Mouse (Mus musculus): Measurements from ENCODE around the gene Shisa7. TPM values are rescaled to one million over a fixed set of nuclear protein-coding genes. Genes with fewer than 3 reads are reported as not detected.
A peak's percentile ranks its signal among the peaks of the same experiment; 100 is the strongest.

The Shisa7 gene
- polyA plus RNA-seq, 1 experiment from 2014 or later: 13.2 TPM

DNA sequence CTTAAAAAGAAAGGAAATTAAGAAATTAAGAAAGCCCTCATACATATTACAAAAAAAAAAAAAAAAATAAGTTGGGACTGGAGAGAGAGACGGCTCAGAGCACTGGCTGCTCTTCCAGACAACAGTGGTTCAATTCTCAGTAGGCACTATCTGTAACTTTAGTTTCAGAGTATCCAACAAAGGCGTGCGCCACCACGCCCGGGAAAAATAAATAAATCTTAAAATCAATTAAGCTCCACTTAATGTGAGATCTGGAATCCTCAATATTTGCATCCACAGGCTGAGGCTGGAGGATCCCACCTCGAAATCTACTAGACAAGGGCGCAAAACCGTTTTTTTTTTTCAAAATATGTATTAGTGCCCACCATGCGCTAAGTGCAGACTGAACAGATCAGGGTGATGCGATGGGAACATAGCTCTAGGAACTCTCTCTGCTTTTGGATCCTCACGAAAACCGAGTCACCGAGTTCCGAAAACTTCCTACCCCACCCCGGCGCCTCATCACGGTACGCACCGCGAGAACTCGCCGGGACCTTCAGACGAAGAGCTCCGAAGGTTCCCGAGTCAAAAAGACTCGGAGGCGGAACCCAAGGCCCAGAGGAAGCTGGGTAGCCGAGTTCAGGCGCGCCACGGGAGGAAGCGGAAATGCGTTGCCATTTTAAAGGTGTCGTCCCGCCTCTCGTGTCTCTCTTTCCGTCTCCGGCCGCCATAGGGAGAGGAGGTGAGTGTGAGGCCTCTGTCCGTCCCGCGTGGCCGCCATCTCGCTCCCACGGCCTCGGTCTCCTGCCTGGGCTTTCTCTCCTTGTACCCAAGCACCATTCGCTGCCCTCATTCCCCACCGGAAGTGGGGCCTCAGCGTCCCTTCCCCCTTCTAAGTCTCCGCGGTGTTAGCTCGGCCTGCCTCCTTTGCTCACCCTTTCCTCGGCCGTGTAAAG, 52.0 kb downstream of the Shisa7 start, which contains the start of gene Rpl28:
Gene Rpl28, plus strand, starts transcription at position 597 of the 935 bp plus-strand sequence.
- Histone ChIP-seq H3K27ac (ENCODE audit: low read length) (peak within 1 kb of the TSS; percentile 82), H3K9me3 (ENCODE audit: control insufficient read depth, low read length) (no peaks in the 10 kb centered on the region), H3K4me1 (replicated peaks; ENCODE audit: control insufficient read depth, insufficient read depth, low read length) (peaks cover 28% of the 10 kb centered on the region), H3K4me2 (ENCODE audit: low read length) (peak within 1 kb of the TSS; percentile 87), H3K9ac (replicated peaks; ENCODE audit: low read depth, low read length) (peak within 1 kb of the TSS; percentile 88), H3K36me3 (ENCODE audit: control insufficient read depth, insufficient read depth) (peaks cover 17% of the 10 kb centered on the region), H3K4me3 (replicated peaks; ENCODE audit: low read length) (peak within 1 kb of the TSS; percentile 79), H3K27me3 (replicated peaks; ENCODE audit: control insufficient read depth, insufficient read depth, low read length) (peaks cover 9% of the 10 kb centered on the region)
- ATAC-seq: peak; percentile 93
- WGBS: 1% methylated on average over 54 of the region's 54 CpGs

DNA sequence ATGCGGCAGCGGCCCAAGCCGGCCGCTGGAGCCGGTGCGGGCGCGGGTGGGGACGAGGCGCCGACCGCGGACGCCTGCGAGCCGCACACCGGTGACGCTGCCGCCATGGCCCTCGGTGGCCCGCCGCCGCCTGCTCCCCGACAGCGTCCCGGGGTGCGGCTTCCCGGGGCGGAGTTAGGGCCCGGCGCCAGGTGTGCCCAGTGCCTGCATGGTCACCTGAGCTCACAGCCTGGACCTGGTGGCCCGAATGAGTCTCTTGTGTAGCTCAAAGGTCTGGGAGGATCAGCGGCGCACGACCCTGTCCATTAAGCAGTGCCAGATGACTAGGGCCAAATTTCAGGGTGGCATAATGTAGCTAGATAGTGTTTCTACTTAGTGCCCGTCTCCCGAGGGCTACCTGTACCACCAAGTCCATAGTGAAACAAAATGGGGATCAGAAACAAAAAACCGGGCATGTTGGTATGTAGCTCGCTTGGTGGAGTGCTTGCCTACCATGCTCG, 55.0 kb downstream of the Shisa7 start, which contains the start of gene Tmem238:
Gene Tmem238, minus strand, starts transcription at position 221 of the 500 bp plus-strand sequence.
- peak within 1 kb of the TSS; percentile 35; the same call in 1 of the 2 replicates for H3K27ac ChIP-seq (ENCODE audit: low read length)
- H3K9ac ChIP-seq (replicated peaks; ENCODE audit: low read depth, low read length): peak within 1 kb of the TSS; percentile 66
- H3K27me3 ChIP-seq (replicated peaks; ENCODE audit: control insufficient read depth, insufficient read depth, low read length): peaks cover 9% of the 10 kb centered on the region
- ATAC-seq: no peak
- peaks cover 2% of the 10 kb centered on the region; the same call in 1 of the 2 replicates for H3K36me3 ChIP-seq (ENCODE audit: control insufficient read depth, insufficient read depth)
- peak within 1 kb of the TSS; percentile 61 for H3K4me3 ChIP-seq (replicated peaks; ENCODE audit: low read length)
- peaks cover 26% of the 10 kb centered on the region for H3K4me1 ChIP-seq (replicated peaks; ENCODE audit: control insufficient read depth, insufficient read depth, low read length)
- WGBS: 8% methylated on average over 40 of the region's 40 CpGs
- H3K9me3 ChIP-seq (ENCODE audit: control insufficient read depth, low read length): no peaks in the 10 kb centered on the region
- H3K4me2 ChIP-seq (ENCODE audit: low read length): peak within 1 kb of the TSS; percentile 92

DNA sequence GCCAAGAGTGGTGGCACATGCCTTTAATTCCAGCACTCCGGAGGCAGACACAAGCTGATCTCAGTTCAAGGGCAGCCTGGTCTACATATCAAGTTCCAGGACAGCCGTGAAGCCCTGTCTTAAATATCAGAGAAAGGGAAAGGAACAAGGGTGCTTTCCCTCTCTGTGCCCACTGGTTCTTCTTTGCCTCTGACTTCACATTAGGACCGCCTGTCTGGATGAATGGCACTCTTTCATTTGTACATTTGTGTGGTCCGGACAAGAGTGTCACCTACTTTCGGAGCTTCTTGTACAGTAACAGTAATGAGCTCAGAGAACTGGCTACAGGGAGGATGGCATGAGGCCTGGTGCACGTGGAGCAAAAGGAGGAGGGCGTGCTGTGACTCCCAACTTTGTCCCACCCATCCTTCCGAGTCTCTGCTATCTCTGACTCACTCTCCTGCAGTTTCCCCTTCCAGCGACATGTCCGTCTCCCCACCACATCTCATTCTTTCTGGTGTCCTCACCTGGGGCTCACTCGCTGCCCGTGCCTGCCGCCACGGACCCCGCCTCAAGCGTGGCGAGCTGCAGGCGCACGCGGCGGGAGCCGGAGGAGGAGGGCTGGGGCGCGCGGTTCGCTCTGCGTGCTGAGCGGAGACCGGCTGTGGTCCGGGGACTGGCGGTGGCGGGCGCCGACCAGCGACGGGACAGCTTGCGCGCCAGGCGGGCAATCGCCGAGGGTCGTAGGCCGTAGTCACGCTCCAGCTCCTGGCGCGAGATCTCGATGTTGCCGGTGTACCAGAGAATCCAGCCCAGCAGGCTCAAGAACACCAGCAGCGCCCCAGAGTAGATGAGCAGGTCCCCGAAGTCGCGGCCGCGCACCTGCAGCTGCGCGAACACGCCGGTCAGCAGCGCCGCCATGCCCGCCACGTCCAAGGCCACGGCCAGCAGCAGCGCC, 55.7 kb downstream of the Shisa7 start:
- Histone ChIP-seq H3K36me3 (ENCODE audit: control insufficient read depth, insufficient read depth) (no peaks in the 10 kb centered on the region), H3K9ac (replicated peaks; ENCODE audit: low read depth, low read length) (peak overlapping the region; percentile 66), H3K27me3 (replicated peaks; ENCODE audit: control insufficient read depth, insufficient read depth, low read length) (peaks cover 9% of the 10 kb centered on the region), H3K4me2 (ENCODE audit: low read length) (peak overlapping the region; percentile 92), H3K4me1 (replicated peaks; ENCODE audit: control insufficient read depth, insufficient read depth, low read length) (peaks cover 19% of the 10 kb centered on the region), H3K4me3 (replicated peaks; ENCODE audit: low read length) (peak overlapping the region; percentile 61), H3K9me3 (ENCODE audit: control insufficient read depth, low read length) (no peaks in the 10 kb centered on the region), H3K27ac (ENCODE audit: low read length) (peak overlapping the region; percentile 35; the same call in 1 of the 2 replicates)
- 2% methylated on average over 63 of the region's 64 CpGs for WGBS
- peak; percentile 18 for ATAC-seq

DNA sequence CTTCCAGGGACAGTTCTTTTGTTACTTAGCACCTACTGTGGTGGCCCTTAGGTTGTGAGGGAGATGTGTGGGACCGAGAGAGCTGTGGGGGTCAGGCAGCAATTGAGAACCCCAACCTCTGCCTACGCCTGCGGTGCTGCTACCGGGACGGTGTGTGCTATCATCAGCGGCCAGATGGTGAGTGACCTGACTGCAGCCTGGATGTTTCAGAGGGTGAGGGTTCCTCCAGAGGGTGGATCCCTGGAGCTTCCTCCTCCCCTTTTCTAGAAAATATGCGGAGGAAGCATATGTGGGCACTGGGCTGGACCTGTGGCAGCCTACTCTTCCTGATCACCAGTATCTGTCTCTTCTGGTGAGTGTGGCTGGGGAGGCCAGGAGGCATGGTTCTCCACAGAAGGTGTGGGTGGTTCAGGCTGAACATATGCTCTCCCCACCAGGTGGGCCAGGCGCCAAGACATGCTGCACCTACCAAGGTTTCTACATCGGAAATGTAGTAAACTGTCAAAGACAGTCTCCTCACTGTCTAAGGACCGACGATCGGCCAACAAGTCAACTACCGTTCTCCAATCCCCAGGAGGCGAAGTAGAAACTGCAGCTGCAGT, 60.7 kb downstream of the Shisa7 start:
- 84% methylated on average over 14 of the region's 14 CpGs for WGBS
- Histone ChIP-seq H3K27me3 (replicated peaks; ENCODE audit: control insufficient read depth, insufficient read depth, low read length) (peaks cover 9% of the 10 kb centered on the region), H3K4me2 (ENCODE audit: low read length) (no peak overlapping the region), H3K4me3 (replicated peaks; ENCODE audit: low read length) (no peak overlapping the region), H3K9ac (replicated peaks; ENCODE audit: low read depth, low read length) (no peak overlapping the region), H3K9me3 (ENCODE audit: control insufficient read depth, low read length) (no peaks in the 10 kb centered on the region), H3K4me1 (replicated peaks; ENCODE audit: control insufficient read depth, insufficient read depth, low read length) (peaks cover 6% of the 10 kb centered on the region; the same call in 1 of the 2 replicates), H3K27ac (ENCODE audit: low read length) (no peak overlapping the region), H3K36me3 (ENCODE audit: control insufficient read depth, insufficient read depth) (no peaks in the 10 kb centered on the region)
- no peak for ATAC-seq

DNA sequence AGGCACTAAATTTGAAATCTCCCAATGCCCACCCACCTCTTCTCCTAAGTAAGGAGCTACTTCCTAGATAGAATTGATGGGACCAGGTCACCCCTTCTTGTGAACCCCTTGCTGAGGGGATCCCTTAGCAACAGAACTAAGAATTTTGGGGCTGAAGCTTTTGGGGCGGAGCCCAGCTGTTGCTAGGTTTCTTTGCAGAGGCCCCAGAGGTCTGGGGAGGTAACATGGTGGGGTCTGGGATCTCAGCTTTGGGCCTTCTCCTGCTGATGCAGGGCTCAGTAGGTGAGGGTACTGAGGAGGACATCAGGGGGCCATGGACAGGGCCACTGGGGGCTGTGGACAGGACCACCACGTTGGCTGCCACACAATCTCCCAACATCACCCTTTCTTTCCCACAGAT, 61.7 kb downstream of the Shisa7 start, which contains the start of the genes Il11 and Tmem190:
Gene Il11, minus strand, starts transcription at position 101 of the 400 bp plus-strand sequence.
Gene Tmem190, plus strand, starts transcription at position 179 of the 400 bp plus-strand sequence.
- 56% methylated on average over 2 of the region's 2 CpGs for WGBS
- H3K27me3 ChIP-seq (replicated peaks; ENCODE audit: control insufficient read depth, insufficient read depth, low read length): peaks cover 18% of the 10 kb centered on the region
- no peak within 1 kb of the TSS for H3K9ac ChIP-seq (replicated peaks; ENCODE audit: low read depth, low read length)
- ATAC-seq: no peak
- no peaks in the 10 kb centered on the region for H3K9me3 ChIP-seq (ENCODE audit: control insufficient read depth, low read length)
- H3K4me2 ChIP-seq (ENCODE audit: low read length): no peak within 1 kb of the TSS
- no peak within 1 kb of the TSS for H3K4me3 ChIP-seq (replicated peaks; ENCODE audit: low read length)
- H3K27ac ChIP-seq (ENCODE audit: low read length): no peak within 1 kb of the TSS
- no peaks in the 10 kb centered on the region for H3K4me1 ChIP-seq (replicated peaks; ENCODE audit: control insufficient read depth, insufficient read depth, low read length)
- H3K36me3 ChIP-seq (ENCODE audit: control insufficient read depth, insufficient read depth): no peaks in the 10 kb centered on the region

DNA sequence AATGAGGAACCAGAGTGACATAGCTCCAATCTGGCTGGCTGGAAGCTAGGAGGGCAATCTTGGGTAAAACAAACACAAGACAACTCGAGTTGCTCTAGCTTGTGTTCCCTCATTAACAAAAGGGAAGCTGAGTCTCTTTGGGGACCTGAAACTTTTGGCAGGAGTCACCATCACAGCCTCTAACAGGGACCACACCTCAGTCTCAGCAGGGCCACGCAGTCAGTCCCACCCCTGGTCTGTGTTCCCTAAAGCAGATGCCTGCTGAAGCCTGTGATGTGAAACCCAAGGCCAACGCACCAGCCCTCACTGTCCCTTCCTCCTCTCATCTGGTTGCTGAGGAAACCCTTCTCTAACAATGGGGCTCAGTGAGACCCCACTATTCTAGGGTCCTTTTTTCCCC, 62.4 kb downstream of the Shisa7 start:
- Histone ChIP-seq H3K4me2 (ENCODE audit: low read length) (no peak overlapping the region), H3K9me3 (ENCODE audit: control insufficient read depth, low read length) (no peaks in the 10 kb centered on the region), H3K27me3 (replicated peaks; ENCODE audit: control insufficient read depth, insufficient read depth, low read length) (peaks cover 23% of the 10 kb centered on the region), H3K36me3 (ENCODE audit: control insufficient read depth, insufficient read depth) (no peaks in the 10 kb centered on the region), H3K4me3 (replicated peaks; ENCODE audit: low read length) (no peak overlapping the region), H3K4me1 (replicated peaks; ENCODE audit: control insufficient read depth, insufficient read depth, low read length) (peaks cover 4% of the 10 kb centered on the region), H3K9ac (replicated peaks; ENCODE audit: low read depth, low read length) (no peak overlapping the region), H3K27ac (ENCODE audit: low read length) (no peak overlapping the region)
- WGBS: 63% methylated on average over 3 of the region's 3 CpGs
- ATAC-seq: no peak

DNA sequence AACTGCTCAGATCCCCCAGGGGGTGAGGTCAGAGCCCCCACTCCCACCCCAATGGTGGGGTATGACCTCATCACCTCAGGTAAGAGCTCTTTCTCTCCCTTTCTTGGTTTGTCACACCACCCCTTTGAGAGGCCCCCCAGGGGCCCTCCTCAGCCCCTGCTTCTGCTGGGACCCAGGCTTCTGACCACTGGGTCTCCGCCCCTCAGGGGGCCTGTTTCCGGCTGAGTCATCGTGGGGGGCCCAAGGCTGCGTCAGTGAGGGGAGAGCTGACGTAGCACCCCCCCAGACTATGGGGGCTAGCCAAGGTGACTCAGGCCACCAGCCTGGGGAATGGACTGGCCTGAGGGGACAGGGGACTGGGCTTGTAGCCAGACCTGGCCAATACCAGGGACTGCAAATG, 64.6 kb downstream of the Shisa7 start:
- Histone ChIP-seq H3K36me3 (ENCODE audit: control insufficient read depth, insufficient read depth) (no peaks in the 10 kb centered on the region), H3K27me3 (replicated peaks; ENCODE audit: control insufficient read depth, insufficient read depth, low read length) (peaks cover 45% of the 10 kb centered on the region), H3K4me1 (replicated peaks; ENCODE audit: control insufficient read depth, insufficient read depth, low read length) (peaks cover 6% of the 10 kb centered on the region), H3K9me3 (ENCODE audit: control insufficient read depth, low read length) (no peaks in the 10 kb centered on the region), H3K9ac (replicated peaks; ENCODE audit: low read depth, low read length) (no peak overlapping the region), H3K27ac (ENCODE audit: low read length) (no peak overlapping the region), H3K4me3 (replicated peaks; ENCODE audit: low read length) (no peak overlapping the region), H3K4me2 (ENCODE audit: low read length) (no peak overlapping the region)
- 32% methylated on average over 5 of the region's 5 CpGs for WGBS
- no peak for ATAC-seq

DNA sequence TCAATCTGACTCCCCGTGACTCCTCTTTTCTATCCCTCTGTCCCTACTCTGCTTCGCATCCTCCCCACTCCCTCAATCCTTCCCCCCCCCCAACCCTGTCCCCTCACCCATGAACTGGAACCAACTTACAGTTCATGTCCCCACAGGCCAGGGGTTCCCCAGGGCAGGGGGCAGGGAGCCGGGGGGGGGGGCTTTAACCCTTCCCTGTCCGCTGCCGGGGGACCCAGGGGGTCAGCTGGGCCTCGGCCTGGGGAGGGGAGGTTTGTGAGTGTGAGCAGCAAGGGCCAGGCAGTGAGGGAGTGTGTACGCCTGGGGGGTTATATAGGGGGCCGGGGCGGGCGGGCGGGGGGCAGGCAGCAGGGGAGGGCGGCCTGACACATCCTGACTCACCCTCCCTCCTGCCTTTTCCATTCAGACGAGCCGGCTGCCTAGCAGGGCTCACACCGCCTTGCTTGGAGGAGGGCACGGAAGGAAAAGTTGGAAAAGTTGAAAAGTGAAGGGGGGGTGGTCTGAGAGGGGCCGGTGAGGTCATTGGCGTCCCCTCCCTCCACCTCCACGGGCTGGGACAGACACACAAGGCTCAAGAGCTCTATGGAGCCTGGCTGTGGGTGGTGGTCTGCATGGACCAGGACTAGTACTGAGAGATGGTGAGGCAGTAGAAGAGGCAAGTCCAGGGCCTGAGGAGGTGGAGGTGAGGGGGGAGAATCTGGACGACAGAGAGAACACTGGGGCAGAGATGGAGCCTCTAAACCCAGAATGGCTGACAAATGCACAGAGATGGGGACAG, 66.5 kb downstream of the Shisa7 start:
- no peak for ATAC-seq
- no peaks in the 10 kb centered on the region for H3K9me3 ChIP-seq (ENCODE audit: control insufficient read depth, low read length)
- peaks cover 46% of the 10 kb centered on the region for H3K27me3 ChIP-seq (replicated peaks; ENCODE audit: control insufficient read depth, insufficient read depth, low read length)
- H3K4me2 ChIP-seq (ENCODE audit: low read length): no peak overlapping the region
- H3K9ac ChIP-seq (replicated peaks; ENCODE audit: low read depth, low read length): no peak overlapping the region
- WGBS: 3% methylated on average over 16 of the region's 20 CpGs
- no peaks in the 10 kb centered on the region for H3K36me3 ChIP-seq (ENCODE audit: control insufficient read depth, insufficient read depth)
- no peak overlapping the region for H3K27ac ChIP-seq (ENCODE audit: low read length)
- H3K4me1 ChIP-seq (replicated peaks; ENCODE audit: control insufficient read depth, insufficient read depth, low read length): peaks cover 6% of the 10 kb centered on the region
- H3K4me3 ChIP-seq (replicated peaks; ENCODE audit: low read length): no peak overlapping the region

Measured in forebrain, embryonic 16.5 days (tissue).